20 mouse cellular contexts compared by ENCODE assay signal in the genomic region with DNA sequence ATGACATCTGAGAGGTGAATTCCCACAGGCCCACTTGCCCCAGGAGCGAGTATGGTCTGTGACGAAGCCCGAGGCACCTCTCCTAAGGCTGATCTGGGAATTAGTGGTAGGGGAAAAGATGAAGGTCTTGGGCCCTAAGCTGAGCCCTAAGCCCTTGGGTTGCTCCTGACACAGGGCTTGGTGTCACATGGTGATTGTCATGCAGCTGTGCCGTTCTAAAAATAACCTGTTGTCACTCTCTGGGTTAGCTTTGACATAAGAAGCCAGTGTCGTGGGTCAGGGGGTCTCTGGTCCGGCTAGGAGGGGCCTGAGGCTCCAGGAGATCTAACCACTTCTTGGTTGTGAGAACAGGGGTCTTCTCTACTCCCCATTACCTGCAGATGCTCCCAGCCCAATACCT. TPM values are rescaled to one million over a fixed set of nuclear protein-coding genes. Genes with fewer than 3 reads are reported as not detected.
"Had no signal": no experiment of that assay in that cellular context is flagged by ENCODE, and none has a peak within 500 bp of the region (broad histone marks: within the 10 kb centered on the region; RNA-seq: fewer than 3 reads in every experiment).

No protein-coding gene starts in this region.

- H3K36me3 ChIP-seq: liver, embryonic 13.5 days; lung, embryonic 15.5 days; midbrain, embryonic 15.5 days; neural tube, embryonic 13.5 days; stomach, embryonic 15.5 days had no signal

- H3K27me3 ChIP-seq: liver, embryonic 13.5 days; midbrain, embryonic 15.5 days; neural tube, embryonic 13.5 days; stomach, embryonic 15.5 days had no signal

- H3K4me3 ChIP-seq: left cerebral cortex, adult 2 months; liver, embryonic 13.5 days; lung, embryonic 15.5 days; megakaryocyte, embryonic 14.5 days; midbrain, embryonic 15.5 days; neural tube, embryonic 13.5 days; stomach, embryonic 15.5 days had no signal

- H3K4me1 ChIP-seq: liver, embryonic 13.5 days; megakaryocyte, embryonic 14.5 days; stomach, embryonic 15.5 days had no signal

- H3K9me3 ChIP-seq: liver, embryonic 13.5 days; lung, embryonic 15.5 days; midbrain, embryonic 15.5 days; neural tube, embryonic 13.5 days; stomach, embryonic 15.5 days had no signal

- H3K4me2 ChIP-seq: liver, embryonic 13.5 days; lung, embryonic 15.5 days; midbrain, embryonic 11.5 days; midbrain, embryonic 15.5 days; neural tube, embryonic 13.5 days; stomach, embryonic 15.5 days had no signal

- ATAC-seq: liver, postnatal 0 days; midbrain, embryonic 15.5 days had no signal

- H3K9ac ChIP-seq: liver, embryonic 13.5 days; liver, postnatal 0 days; lung, embryonic 15.5 days; midbrain, embryonic 15.5 days; neural tube, embryonic 13.5 days; stomach, embryonic 15.5 days had no signal

- H3K27ac ChIP-seq: left cerebral cortex, adult 2 months; liver, embryonic 13.5 days; lung, embryonic 15.5 days; macrophage; midbrain, embryonic 15.5 days; neural tube, embryonic 13.5 days; stomach, embryonic 15.5 days had no signal

- DNase-seq: kidney, postnatal 10 days; kidney, postnatal 4 days; liver; liver, embryonic 13.5 days; liver, postnatal 0 days; lung, postnatal 14 days; right cerebral cortex, postnatal 14 days; thymus, adult 2 months; thymus, postnatal 25 days had no signal

RNA-seq across cellular contexts. Expression of a gene that starts 11.4 kb away (rescaled TPM):
- total RNA-seq: monocyte, adult 5-6 weeks had no signal
- polyA plus RNA-seq: limb, embryonic 11.5 days; liver, embryonic 13.5 days; liver, postnatal 0 days; macrophage; spleen, adult 2 months had no signal
